Mouse (Mus musculus) ES-E14 (cell line): ENCODE data around the gene Parm1. TPM values are rescaled to one million over a fixed set of nuclear protein-coding genes. Genes with fewer than 3 reads are reported as not detected.

ENCODE experiments used
- DNase-seq: peaks from one replicate; pipeline ENCODE4 v3.0.0-alpha.2; 2013; ENCODE audit warnings: low read depth, low spot score
- H3K27ac ChIP-seq: 2 replicates; pipeline ENCODE4 v1.5.1; 2012; ENCODE audit warnings: low read depth, mild to moderate bottlenecking, low read length, moderate library complexity, mixed read lengths; ENCODE audit not compliant: poor library complexity, insufficient read depth, severe bottlenecking
- H3K36me3 ChIP-seq: 2 replicates; pipeline ENCODE4 v1.6.1; 2012; ENCODE audit warnings: mild to moderate bottlenecking, low read length, moderate library complexity, mixed read lengths; ENCODE audit not compliant: control insufficient read depth, poor library complexity, insufficient read depth, severe bottlenecking
- H3K4me1 ChIP-seq, 2 experiments: fragments of 150-350 bp in 1 of 2; sonication (generic) in 1 of 2; 2 replicates each; pipeline ENCODE4 v1.6.1; 2012; ENCODE audit warnings: low read length in 2 of 2, mild to moderate bottlenecking in 1 of 2, mixed read lengths in 1 of 2; ENCODE audit not compliant: control insufficient read depth in 2 of 2, insufficient read depth in 2 of 2, poor library complexity in 1 of 2
- H3K4me3 ChIP-seq, 2 experiments: fragments of 150-350 bp in 1 of 2; sonication (generic) in 1 of 2; 2 replicates each; pipeline ENCODE4 v1.5.1; 2012; ENCODE audit warnings: low read length in 2 of 2, low read depth in 1 of 2, mild to moderate bottlenecking in 1 of 2, mixed read lengths in 1 of 2; ENCODE audit not compliant: insufficient read depth in 1 of 2, poor library complexity in 1 of 2, severe bottlenecking in 1 of 2
- H3K9ac ChIP-seq: 2 replicates; pipeline ENCODE4 v1.6.1; 2012; ENCODE audit warnings: low read depth, mild to moderate bottlenecking, low read length, mixed read lengths; ENCODE audit not compliant: poor library complexity, insufficient read depth, severe bottlenecking
- H3K9me3 ChIP-seq: fragments of 150-350 bp; sonication (generic); 2 replicates; pipeline ENCODE4 v1.6.1; 2012; ENCODE audit warnings: low read depth, mild to moderate bottlenecking, low read length; ENCODE audit not compliant: control insufficient read depth, insufficient read depth
- CHD2 ChIP-seq: IDR thresholded peaks from 2 replicates; pipeline ENCODE4 v1.6.1; 2014; ENCODE audit warnings: mild to moderate bottlenecking, low read depth, low read length, inconsistent platforms
- HCFC1 ChIP-seq: IDR thresholded peaks from 2 replicates; pipeline ENCODE4 v1.6.1; 2012; ENCODE audit warnings: low read length, inconsistent platforms, borderline replicate concordance; ENCODE audit not compliant: insufficient read depth
- MAFK ChIP-seq: IDR thresholded peaks from 2 replicates; pipeline ENCODE4 v1.6.1; 2014; ENCODE audit warnings: mild to moderate bottlenecking, low read depth, low read length, inconsistent platforms; ENCODE audit not compliant: insufficient read depth
- ZC3H11A ChIP-seq: IDR thresholded peaks from 2 replicates; pipeline ENCODE4 v1.6.1; 2012; ENCODE audit warnings: low read depth, mild to moderate bottlenecking, inconsistent platforms, low read length, borderline replicate concordance
- ZNF384 ChIP-seq: IDR thresholded peaks from 2 replicates; pipeline ENCODE4 v1.6.1; 2012; ENCODE audit warnings: low read depth, low read length, inconsistent platforms
- in situ Hi-C, 2 experiments: fragments of 600-800 bp; cut with MboI; formaldehyde crosslinking; loops; one replicate each; pipeline ENCODE4 v1.15.1; 2025; ENCODE audit warnings: low sequenced_read_pairs in 2 of 2, inconsistent platforms in 1 of 2; ENCODE audit not compliant: unreplicated experiment in 2 of 2
- total RNA-seq: library from RNA; depleted of rRNA; stranded (reverse); fragments of 300-350 nt; gene quantifications from 2 replicates; pipeline ENCODE4 v1.2.3, GENCODE M21; 2012

Gene Parm1
- total RNA-seq, 1 experiment: 7.3 TPM

DNA sequence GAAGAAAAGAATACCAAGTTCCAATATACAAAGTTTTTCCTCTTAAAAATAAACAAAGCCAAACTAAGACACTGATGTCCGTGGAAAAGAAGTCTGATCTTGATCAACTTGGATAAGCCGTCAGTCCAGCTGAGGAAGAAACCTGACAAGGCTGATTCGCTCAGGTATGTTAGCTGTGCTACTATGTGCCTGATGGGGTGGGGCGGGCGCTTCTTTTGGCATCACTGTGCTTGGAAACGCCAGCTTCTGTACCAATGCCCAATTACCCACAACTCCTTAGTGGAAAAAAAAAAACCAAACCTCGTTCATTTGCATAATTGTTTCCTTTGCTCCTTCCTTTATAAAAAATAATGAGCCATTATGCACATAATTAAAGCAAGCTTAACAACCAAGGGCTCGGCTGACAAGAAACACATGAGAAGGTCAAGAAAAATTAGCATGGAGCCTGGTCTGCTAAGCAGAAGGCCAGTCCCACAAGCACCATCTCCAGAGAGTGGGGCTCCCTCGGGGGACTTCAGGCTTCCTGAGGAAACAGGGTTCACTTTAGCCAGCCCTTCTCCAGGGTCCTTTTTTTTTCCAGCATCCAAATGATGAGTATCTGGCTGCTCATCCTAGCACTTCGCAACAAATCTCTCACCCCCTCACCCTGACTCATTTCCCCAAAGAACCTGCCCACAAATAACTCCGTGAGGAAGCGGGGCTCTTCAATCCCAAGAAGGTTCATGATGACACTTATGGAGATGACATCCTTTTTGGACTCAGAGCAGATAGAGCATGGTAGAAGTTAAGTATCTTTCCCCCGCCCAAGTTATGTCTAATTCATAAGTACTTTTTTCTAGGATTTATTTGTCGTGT, 135.9 kb downstream of the Parm1 start:
- H3K9ac ChIP-seq: no peak overlapping the region
- H3K4me1 ChIP-seq: no peaks in the 10 kb centered on the region
- no peak for DNase-seq
- TF ChIP-seq ZNF384 (peak; percentile 70), HCFC1 (no peak), CHD2 (no peak)
- in situ Hi-C loops: no loop called here
- no peak overlapping the region for H3K4me3 ChIP-seq
- H3K9me3 ChIP-seq: no peaks in the 10 kb centered on the region
- no peaks in the 10 kb centered on the region for H3K36me3 ChIP-seq
- no peak overlapping the region for H3K27ac ChIP-seq

DNA sequence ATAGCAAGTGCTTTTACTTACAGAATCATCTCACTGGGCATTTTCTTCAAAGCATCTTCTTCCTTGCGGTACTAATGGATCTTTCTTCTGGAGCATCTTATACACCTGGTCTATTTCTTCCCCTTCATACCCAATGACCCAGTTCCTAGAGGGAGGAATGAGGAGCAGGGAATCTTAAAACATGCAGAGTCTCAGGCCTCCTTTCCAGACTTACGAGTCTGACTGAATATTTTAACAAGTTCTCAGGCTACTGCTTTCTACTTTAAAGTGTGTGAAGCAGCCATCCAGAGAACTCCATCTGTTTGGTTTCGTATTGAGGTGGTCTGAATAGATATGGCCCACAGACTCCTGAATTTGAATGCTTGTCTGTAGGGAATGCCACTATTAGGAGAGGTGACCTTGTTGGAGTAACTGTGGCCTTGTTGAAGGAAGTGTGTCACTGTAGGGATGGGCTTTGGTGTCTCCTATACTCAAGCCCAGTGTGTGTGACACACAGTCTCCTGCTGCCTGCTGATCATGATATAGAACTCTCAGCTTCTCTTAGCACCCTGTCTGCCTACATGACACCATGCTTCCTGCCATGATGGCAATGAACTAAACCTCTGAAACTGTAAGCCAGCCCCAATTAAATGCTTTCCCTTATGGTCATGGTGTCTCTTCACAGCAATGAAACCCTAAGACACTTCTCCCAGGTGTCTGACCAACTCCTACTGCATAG, 137.1 kb downstream of the Parm1 start:
- DNase-seq: no peak
- TF ChIP-seq ZC3H11A (no peak), MAFK (no peak), HCFC1 (no peak), CHD2 (no peak), ZNF384 (no peak)
- Histone ChIP-seq H3K36me3 (no peaks in the 10 kb centered on the region), H3K27ac (no peak overlapping the region), H3K9ac (no peak overlapping the region), H3K4me3 (no peak overlapping the region), H3K9me3 (no peaks in the 10 kb centered on the region), H3K4me1 (no peaks in the 10 kb centered on the region)
- in situ Hi-C loops: no loop called here

DNA sequence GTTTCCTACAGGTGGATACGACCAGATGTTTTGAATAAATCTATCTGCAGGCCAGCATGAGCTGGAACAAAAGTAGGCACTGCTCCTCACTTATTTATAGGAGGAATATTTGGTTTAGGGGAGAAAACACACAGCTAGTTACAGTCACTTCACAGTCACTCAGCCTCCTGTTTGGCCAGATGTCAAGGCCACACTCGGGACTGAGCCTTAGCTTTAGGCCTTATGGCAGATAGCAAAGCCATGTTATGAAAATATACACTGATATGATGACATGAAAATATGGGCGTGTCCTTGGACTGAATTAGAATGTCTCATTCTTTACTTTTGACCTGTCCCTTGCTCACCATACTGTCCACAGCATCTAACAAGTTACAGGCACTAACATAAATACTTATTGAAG, 137.8 kb downstream of the Parm1 start:
- H3K4me3 ChIP-seq: no peak overlapping the region
- H3K9me3 ChIP-seq: no peaks in the 10 kb centered on the region
- H3K9ac ChIP-seq: no peak overlapping the region
- in situ Hi-C loops: no loop called here
- DNase-seq: no peak
- no peak overlapping the region for H3K27ac ChIP-seq
- TF ChIP-seq ZNF384 (no peak), MAFK (no peak), ZC3H11A (no peak), HCFC1 (no peak), CHD2 (no peak)
- no peaks in the 10 kb centered on the region for H3K36me3 ChIP-seq
- no peaks in the 10 kb centered on the region for H3K4me1 ChIP-seq

DNA sequence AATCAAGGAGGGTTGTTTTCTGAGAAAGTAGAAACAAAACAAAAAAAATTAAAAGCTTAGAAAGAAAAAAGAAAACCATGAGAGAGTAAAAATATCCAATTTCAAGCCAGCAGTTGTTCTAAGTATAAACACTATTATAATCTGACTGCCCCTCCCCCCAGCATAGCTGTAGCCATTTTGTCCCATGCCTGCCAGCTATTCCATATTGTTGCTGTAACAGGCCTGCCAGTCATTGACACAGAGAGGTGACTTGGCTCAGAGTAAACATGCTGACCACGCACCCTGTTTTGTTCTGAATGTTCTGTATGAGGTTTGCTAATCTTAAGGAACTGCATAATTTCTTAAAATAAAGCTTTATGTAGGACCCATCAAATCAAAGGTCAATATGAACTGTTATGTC, 145.3 kb downstream of the Parm1 start:
- in situ Hi-C loops: no loop called here
- TF ChIP-seq MAFK (no peak), CHD2 (no peak), ZNF384 (no peak), HCFC1 (no peak), ZC3H11A (no peak)
- Histone ChIP-seq H3K9me3 (no peaks in the 10 kb centered on the region), H3K36me3 (no peaks in the 10 kb centered on the region), H3K4me1 (no peaks in the 10 kb centered on the region), H3K9ac (no peak overlapping the region), H3K4me3 (no peak overlapping the region), H3K27ac (no peak overlapping the region)
- no peak for DNase-seq
